Mouse (Mus musculus): Measurements from ENCODE around the gene Dusp1.

DNA sequence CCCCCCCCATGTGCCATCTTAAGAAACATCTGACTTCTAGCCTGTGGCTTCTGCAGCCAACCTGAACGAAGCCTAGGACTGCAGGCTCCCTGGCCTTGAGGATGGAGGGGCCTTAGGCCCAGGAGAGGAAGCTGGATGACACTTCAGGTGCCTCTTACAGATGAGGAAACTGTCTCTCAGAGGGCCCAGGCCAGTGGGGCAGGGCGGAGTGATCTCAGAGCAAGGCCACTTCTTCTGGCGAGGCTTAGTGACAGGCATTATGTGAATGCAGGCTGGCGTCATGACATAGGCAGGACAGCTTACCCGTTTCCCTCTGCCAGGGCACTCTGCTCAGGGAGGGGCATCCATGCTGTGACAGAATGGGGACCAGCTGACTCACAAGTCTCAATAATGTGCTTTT, 60.1 kb downstream of the Dusp1 start:
- TF ChIP-seq CTCF (IDR thresholded peaks at IDR 0.05; ENCODE audit: low read depth, low read length) (no peak), POLR2A (IDR thresholded peaks at IDR 0.05; ENCODE audit: borderline replicate concordance, low read depth, low read length) (no peak)

All from bone marrow macrophage, adult 2 months (primary cell).